8 mouse cellular contexts compared by ENCODE assay signal in the genomic region with DNA sequence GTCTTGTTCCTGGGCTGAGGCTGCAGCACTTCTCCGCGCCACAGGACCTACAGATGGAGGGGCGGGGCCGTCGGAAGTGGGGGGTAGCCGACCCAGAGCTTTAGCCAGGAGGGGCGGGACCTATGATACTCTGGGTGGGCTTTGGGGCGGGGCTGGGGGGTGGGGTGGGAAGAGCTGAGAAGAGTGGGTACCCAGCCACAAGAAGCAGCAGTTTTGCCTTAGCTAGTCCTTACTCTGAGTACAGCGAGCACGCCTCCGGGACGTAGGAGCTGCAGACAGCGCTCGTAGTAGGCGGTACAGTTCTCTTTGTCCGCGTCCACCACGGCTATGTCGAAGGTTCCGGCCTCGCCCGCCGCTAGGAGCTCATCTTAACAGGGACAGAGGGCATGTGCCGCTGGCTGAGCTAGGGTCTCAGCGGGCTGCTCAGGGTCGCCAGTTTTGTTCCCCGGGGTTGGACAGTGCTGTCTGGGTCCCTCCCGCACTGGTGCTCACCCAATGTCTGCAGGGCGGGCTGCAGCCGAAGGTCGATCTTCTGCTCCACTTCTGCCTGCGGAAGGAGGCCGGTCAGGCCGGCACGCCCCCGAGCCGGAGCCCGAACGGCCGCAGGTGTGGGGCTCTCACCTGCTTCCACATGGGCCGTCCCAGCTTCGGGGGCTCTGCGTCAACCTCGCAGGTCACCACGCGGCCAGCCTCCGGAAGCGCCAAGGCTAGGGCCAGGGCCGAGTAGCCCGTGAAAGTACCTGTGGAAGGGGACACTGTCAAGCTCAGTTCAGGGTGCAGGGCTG. TPM values are rescaled to one million over a fixed set of nuclear protein-coding genes. Genes with fewer than 3 reads are reported as not detected.
A peak's percentile ranks its signal among the peaks of the same experiment; 100 is the strongest.
DNase-seq lines count a peak whose midpoint lies in the region; ATAC-seq and TF ChIP-seq lines count a peak whose summit lies in the region.

No protein-coding gene starts in this region.

- H3K9ac ChIP-seq in intestine, embryonic 14.5 days (ENCODE audit: low read length) = peak overlapping the region; percentile 59
- peak overlapping the region; percentile 76 for H3K9ac ChIP-seq in liver, embryonic 14.5 days (replicated peaks)
- H3K9ac ChIP-seq in neural tube, embryonic 12.5 days = peak overlapping the region; percentile 68

- peak; percentile 54 for ATAC-seq in intestine, embryonic 14.5 days (replicated peaks; ENCODE audit: low FRiP score, low TSS enrichment, low read depth)
- no peak for ATAC-seq in liver, embryonic 14.5 days (ENCODE audit: insufficient read depth)
- ATAC-seq in neural tube, embryonic 12.5 days (ENCODE audit: low FRiP score, low read depth) = peak; percentile 37

- peak overlapping the region; percentile 56 for H3K27ac ChIP-seq in bone marrow, adult 2 months (ENCODE audit: control insufficient read depth, insufficient read depth, low read depth, low read length, poor library complexity)
- H3K27ac ChIP-seq in forebrain, embryonic 10.5 days = peak overlapping the region; percentile 85
- H3K27ac ChIP-seq in intestine, embryonic 14.5 days (ENCODE audit: low read depth) = peak overlapping the region; percentile 72
- peak overlapping the region; percentile 47 for H3K27ac ChIP-seq in liver, embryonic 14.5 days
- H3K27ac ChIP-seq in neural tube, embryonic 12.5 days = 0 out of 2 replicates have a peak overlapping the region, but pooled peaks have one; percentile 7

- DNase-seq in layer of hippocampus, postnatal 14 days (ENCODE audit: low spot score in 2 of 2) = peak; percentile 40 to 62
- DNase-seq in layer of hippocampus, adult 9-11 months = no peak
- DNase-seq in forebrain, embryonic 10.5 days (ENCODE audit: extremely low spot score, low spot score) = peak; percentile 78
- DNase-seq in intestine, embryonic 14.5 days (ENCODE audit: low spot score) = peak; percentile 85
- DNase-seq in liver, embryonic 14.5 days (ENCODE audit: low read depth in 3 of 3, low spot score in 3 of 3) = no peak
- DNase-seq in thymus, postnatal 36 days = peak; percentile 49 to 71

- peak overlapping the region; percentile 100 for H3K4me2 ChIP-seq in intestine, embryonic 14.5 days (ENCODE audit: low read length)
- peak overlapping the region; percentile 99 for H3K4me2 ChIP-seq in liver, embryonic 14.5 days (ENCODE audit: low read depth)
- peak overlapping the region; percentile 99 for H3K4me2 ChIP-seq in neural tube, embryonic 12.5 days (replicated peaks)

- TF ChIP-seq POLR2A in bone marrow, adult 2 months (IDR thresholded peaks at IDR 0.05; ENCODE audit: borderline replicate concordance, control insufficient read depth, low read depth, low read length) = peak; percentile 47; the same call in 1 of the 2 replicates

- TF ChIP-seq EP300 in liver, embryonic 14.5 days (IDR thresholded peaks at IDR 0.05; ENCODE audit: low read depth) = no peak

- H3K27me3 ChIP-seq in forebrain, embryonic 10.5 days (ENCODE audit: poor library complexity, severe bottlenecking) = no peaks in the 10 kb centered on the region; the same call in 1 of the 2 replicates
- H3K27me3 ChIP-seq in intestine, embryonic 14.5 days (replicated peaks; ENCODE audit: control insufficient read depth, insufficient read depth, low read length) = no peaks in the 10 kb centered on the region
- H3K27me3 ChIP-seq in liver, embryonic 14.5 days (ENCODE audit: control insufficient read depth, insufficient read depth, low read length) = no peaks in the 10 kb centered on the region
- H3K27me3 ChIP-seq in neural tube, embryonic 12.5 days (replicated peaks) = no peaks in the 10 kb centered on the region

- H3K9me3 ChIP-seq in forebrain, embryonic 10.5 days = no peaks in the 10 kb centered on the region
- H3K9me3 ChIP-seq in intestine, embryonic 14.5 days (ENCODE audit: control insufficient read depth, low read length) = no peaks in the 10 kb centered on the region
- no peaks in the 10 kb centered on the region for H3K9me3 ChIP-seq in liver, embryonic 14.5 days (ENCODE audit: control insufficient read depth, low read length)
- H3K9me3 ChIP-seq in neural tube, embryonic 12.5 days = no peaks in the 10 kb centered on the region

- peaks cover 2% of the 10 kb centered on the region; the same call in 1 of the 2 replicates for H3K4me1 ChIP-seq in bone marrow, adult 2 months (ENCODE audit: control insufficient read depth, insufficient read depth, low read length)
- H3K4me1 ChIP-seq in forebrain, embryonic 10.5 days = peaks cover 37% of the 10 kb centered on the region
- H3K4me1 ChIP-seq in intestine, embryonic 14.5 days (replicated peaks; ENCODE audit: control insufficient read depth, insufficient read depth, low read length) = peaks cover 13% of the 10 kb centered on the region; the same call in 1 of the 2 replicates
- H3K4me1 ChIP-seq in liver, embryonic 14.5 days (replicated peaks; ENCODE audit: control insufficient read depth in 2 of 2, insufficient read depth in 2 of 2, low read length in 1 of 2) = peaks cover 41 to 44% of the 10 kb centered on the region in 2 experiments
- H3K4me1 ChIP-seq in neural tube, embryonic 12.5 days = peaks cover 27% of the 10 kb centered on the region

- TF ChIP-seq CTCF in bone marrow, adult 2 months (IDR thresholded peaks at IDR 0.05; ENCODE audit: control insufficient read depth, insufficient read depth, low read length) = no peak
- TF ChIP-seq CTCF in liver, embryonic 14.5 days (IDR thresholded peaks at IDR 0.05; ENCODE audit: low read depth) = no peak

- H3K36me3 ChIP-seq in forebrain, embryonic 10.5 days (replicated peaks) = peaks cover 44% of the 10 kb centered on the region
- peaks cover 43% of the 10 kb centered on the region for H3K36me3 ChIP-seq in intestine, embryonic 14.5 days (ENCODE audit: control insufficient read depth, insufficient read depth, low read length)
- H3K36me3 ChIP-seq in liver, embryonic 14.5 days (replicated peaks; ENCODE audit: control insufficient read depth, insufficient read depth, low read depth) = peaks cover 35% of the 10 kb centered on the region
- peaks cover 37% of the 10 kb centered on the region for H3K36me3 ChIP-seq in neural tube, embryonic 12.5 days

- WGBS in bone marrow, adult 2 months = under 1% methylated on average over 50 of the region's 50 CpGs
- WGBS in forebrain, embryonic 10.5 days = under 1% methylated on average over 50 of the region's 50 CpGs
- 0% methylated on average over 50 of the region's 50 CpGs for WGBS in intestine, embryonic 14.5 days
- WGBS in liver, embryonic 14.5 days (ENCODE audit: insufficient replicate concordance) = under 1% methylated on average over 50 of the region's 50 CpGs
- WGBS in neural tube, embryonic 12.5 days = under 1% methylated on average over 50 of the region's 50 CpGs

- peak overlapping the region; percentile 58 for H3K4me3 ChIP-seq in bone marrow, adult 2 months (replicated peaks; ENCODE audit: control insufficient read depth, low read depth, low read length)
- peak overlapping the region; percentile 65 for H3K4me3 ChIP-seq in forebrain, embryonic 10.5 days
- H3K4me3 ChIP-seq in intestine, embryonic 14.5 days (ENCODE audit: low read depth, low read length) = peak overlapping the region; percentile 56
- H3K4me3 ChIP-seq in liver, embryonic 14.5 days (ENCODE audit: insufficient read depth in 1 of 2, low read depth in 2 of 2, low read length in 2 of 2) = peak overlapping the region; percentile 61
- peak overlapping the region; percentile 64 for H3K4me3 ChIP-seq in neural tube, embryonic 12.5 days

RNA-seq across cellular contexts. Expression of gene Comtd1, which starts 1.2 kb away (rescaled TPM):
- total RNA-seq in layer of hippocampus, postnatal 14 days (2021) = 10 to 100 TPM; 32.3 to 34.7 TPM
- polyA plus RNA-seq in bone marrow, adult 2 months (2011; ENCODE audit: insufficient read depth, insufficient read length, low replicate concordance, missing spikeins) = 15.8 and 45.0 TPM in 2 replicates
- 16.6 and 17.7 TPM in 2 replicates for polyA plus RNA-seq in forebrain, embryonic 10.5 days (2016; fragmentation: Nextera tagmentation; extraction: Ambion mirVana)
- 47.4 and 47.6 TPM in 2 replicates for polyA plus RNA-seq in intestine, embryonic 14.5 days (2014; fragmentation: Nextera tagmentation; extraction: Ambion mirVana)
- 12.0 and 14.3 TPM in 2 replicates for polyA plus RNA-seq in liver, embryonic 14.5 days (2012; rRNA removed)
- polyA plus RNA-seq in liver, embryonic 14.5 days (2014; fragmentation: Nextera tagmentation; extraction: Ambion mirVana) = 24.4 and 25.8 TPM in 2 replicates
- polyA plus RNA-seq in neural tube, embryonic 12.5 days (2016; fragmentation: Nextera tagmentation; extraction: Ambion mirVana) = 15.0 and 19.6 TPM in 2 replicates

RNA-seq across cellular contexts. Expression of gene Vdac2, which starts 22.5 kb away (rescaled TPM):
- 100 to 1,000 TPM; 231 to 233 TPM for total RNA-seq in layer of hippocampus, postnatal 14 days (2021)
- 84.6 and 85.2 TPM in 2 replicates for polyA plus RNA-seq in bone marrow, adult 2 months (2011; ENCODE audit: insufficient read depth, insufficient read length, low replicate concordance, missing spikeins)
- 271 and 273 TPM in 2 replicates for polyA plus RNA-seq in forebrain, embryonic 10.5 days (2016; fragmentation: Nextera tagmentation; extraction: Ambion mirVana)
- 334 and 336 TPM in 2 replicates for polyA plus RNA-seq in intestine, embryonic 14.5 days (2014; fragmentation: Nextera tagmentation; extraction: Ambion mirVana)
- 54.2 and 80.9 TPM in 2 replicates for polyA plus RNA-seq in liver, embryonic 14.5 days (2012; rRNA removed)
- polyA plus RNA-seq in liver, embryonic 14.5 days (2014; fragmentation: Nextera tagmentation; extraction: Ambion mirVana) = 126 and 134 TPM in 2 replicates
- 258 and 269 TPM in 2 replicates for polyA plus RNA-seq in neural tube, embryonic 12.5 days (2016; fragmentation: Nextera tagmentation; extraction: Ambion mirVana)

Comparison
In these comparisons a context has a peak if more than half of its experiments do, and no peak if none do; other contexts are left out.
1. DNase-seq: peak in layer of hippocampus, postnatal 14 days (2 of 2), forebrain, embryonic 10.5 days (single experiment), intestine, embryonic 14.5 days (single experiment) and thymus, postnatal 36 days (2 of 2); none in layer of hippocampus, adult 9-11 months (single experiment) and liver, embryonic 14.5 days (0 of 3).
2. H3K27ac ChIP-seq: peak in every context shown above with its lines; median percentile 85 in forebrain, embryonic 10.5 days; 72 in intestine, embryonic 14.5 days; 56 in bone marrow, adult 2 months; 47 in liver, embryonic 14.5 days; 7 in neural tube, embryonic 12.5 days.
3. Peak in every context shown above with its lines, with median percentiles within 50 percentile points of each other: H3K4me3 ChIP-seq, H3K4me2 ChIP-seq and H3K9ac ChIP-seq.